Mouse (Mus musculus): Measurements from ENCODE around the gene Mphosph10.

The Mphosph10 gene

DNA sequence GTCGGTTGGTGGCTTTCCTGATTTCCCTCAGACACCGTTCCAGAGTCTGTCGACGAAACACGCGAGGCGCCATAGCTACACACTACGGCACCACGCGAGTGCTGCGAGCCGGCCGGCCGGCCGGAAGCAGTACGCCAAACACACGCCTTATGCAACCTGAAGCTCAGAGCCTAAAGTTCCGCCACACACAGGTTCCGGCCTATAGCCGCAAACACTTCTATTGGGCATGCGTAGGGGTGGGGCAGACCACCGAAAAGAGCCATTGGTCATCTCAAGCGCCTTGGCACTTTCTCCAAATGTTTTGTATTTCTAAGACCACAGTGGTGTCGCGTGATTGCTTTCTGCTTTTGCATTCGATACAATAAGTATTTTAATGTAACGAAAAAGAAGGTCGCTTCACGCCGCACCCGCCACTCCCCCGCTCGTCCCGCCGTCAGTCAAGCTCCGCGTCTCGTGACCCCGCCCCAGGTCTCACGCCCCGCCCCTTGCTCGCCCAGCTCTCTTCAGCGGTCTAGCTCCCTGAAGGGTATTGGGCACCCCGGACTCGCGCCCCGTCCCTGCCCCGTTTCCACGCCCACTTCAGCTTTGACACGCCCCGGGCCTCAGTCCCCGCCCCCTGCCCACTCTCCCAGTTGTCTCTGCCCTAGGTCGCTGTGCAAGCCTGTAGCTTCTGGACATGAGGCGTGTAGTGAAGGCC is at the start of gene Mphosph10, which contains the start of gene Mcee:
Gene Mphosph10 (minus strand): TSS at position 147 of the 697 bp plus-strand sequence.
Gene Mcee (plus strand): TSS at position 486 of the 697 bp plus-strand sequence.
- in situ Hi-C loops (cut with MboI, MseI) = loop anchor here (10.0 to 25.0 kb wide), 2 partner anchors 483 to 1295 kb away; partner anchors contain the start of genes Nsmce3 and Tm2d3

DNA sequence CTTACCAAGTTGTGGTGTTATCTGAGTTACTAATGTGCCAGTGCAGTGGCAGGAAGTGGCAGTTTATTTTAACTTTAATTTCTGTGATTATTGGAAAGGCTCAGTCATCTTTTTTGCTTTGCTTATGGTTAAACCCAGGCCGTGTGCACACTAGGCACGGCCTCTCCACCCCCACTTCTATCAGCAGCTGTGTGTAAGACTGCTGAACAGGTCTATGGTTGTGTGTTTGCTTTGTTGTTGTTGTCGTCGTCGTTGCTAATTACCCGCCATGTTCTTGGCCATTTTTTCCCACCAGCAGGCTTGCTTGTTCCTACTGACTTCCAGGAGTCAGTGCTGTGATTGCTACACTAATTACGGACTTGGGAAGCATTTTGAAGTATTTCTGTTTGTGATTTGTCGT is 48.5 kb upstream of the Mphosph10 start:
- in situ Hi-C loops (cut with MboI, MseI) = loop anchor here (25.0 kb wide), 1 partner anchor 1503 kb away; no protein-coding TSS in a partner anchor

DNA sequence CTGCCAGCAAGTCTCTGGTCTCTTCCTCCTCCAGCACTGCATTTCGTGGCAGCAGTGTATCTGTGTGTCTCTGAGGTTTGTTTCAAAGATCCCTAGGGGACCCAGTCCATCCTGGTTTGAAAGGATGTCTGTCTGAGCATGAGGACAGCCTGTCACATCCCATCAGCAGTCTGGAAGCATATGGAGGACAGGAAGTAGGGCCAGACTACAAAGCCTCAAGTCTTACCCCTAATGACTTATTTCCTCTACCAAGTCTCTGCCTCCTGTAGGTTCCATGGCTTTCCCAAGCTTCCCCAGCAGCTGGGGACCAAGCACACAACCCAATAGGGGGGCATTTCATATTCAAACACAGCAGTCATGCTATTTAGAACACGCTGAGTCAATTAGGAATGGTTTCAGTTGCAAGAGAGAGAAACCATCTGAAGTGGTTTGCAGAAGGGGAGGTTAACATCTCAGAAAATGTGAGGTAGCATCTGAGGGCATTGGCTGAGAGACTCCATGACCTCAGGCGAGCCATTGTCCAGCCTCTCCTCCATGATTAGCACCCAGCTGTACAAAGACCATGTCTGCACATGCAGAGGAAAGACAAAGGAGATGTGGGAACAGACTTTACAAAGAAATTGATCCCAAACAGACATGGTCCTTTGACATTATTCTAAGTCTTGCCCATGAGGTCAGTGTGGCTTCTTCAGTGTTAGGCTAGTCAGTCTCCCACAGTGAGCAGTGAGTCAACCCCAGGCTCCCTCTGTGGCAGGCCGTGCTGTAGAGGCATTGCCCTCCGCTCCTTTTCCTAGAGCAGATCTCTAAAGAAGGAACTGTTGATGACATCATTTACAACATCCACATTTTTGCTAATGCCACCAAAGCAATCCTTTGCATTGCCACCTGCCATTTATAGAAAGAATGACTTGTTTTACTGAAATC is 47.8 kb upstream of the Mphosph10 start:
- in situ Hi-C loops (cut with MboI, MseI) = loop anchor here (10.0 to 25.0 kb wide), 2 partner anchors 305 to 1503 kb away; no protein-coding TSS in a partner anchor

DNA sequence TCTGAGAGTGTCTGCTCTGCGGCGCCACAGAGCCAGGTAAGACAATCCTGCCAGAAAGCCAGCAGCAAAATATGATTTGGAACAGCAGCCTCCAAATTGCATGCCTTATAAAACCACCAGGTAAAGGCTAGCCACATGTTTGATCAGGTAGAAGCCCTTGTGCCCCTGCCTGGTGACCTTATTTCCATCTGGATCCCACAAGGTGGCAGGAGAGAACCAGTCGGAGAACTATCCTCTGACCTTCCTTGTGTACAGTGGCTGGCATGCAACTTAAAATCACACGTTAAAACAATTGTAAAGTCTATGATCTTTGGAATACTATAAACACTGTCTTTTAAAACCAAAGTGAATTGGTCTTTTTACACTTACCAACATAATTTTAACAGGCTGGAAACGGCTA is 32.8 kb upstream of the Mphosph10 start:
- in situ Hi-C loops (cut with MboI, MseI) = loop anchor here (25.0 kb wide), 1 partner anchor 1488 kb away; no protein-coding TSS in a partner anchor

DNA sequence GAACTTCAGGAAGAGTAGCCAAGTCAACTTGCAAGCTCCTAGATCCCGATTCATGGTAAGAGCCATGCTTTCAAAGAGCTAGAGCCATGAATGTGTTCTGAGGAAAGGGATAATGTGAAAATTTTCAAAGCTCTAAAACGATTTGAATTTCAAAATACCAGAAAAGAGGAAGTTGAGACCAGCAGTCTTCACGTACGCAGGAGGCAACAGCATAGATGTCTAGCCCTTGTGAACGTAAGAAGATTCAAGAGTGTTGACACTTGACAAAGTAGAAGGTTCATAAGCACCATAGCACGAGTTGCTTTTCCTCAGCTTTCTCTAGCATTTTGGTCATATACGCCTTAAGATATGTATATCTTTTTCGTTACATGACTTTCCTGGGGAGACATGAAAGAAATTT is 11.9 kb upstream of the Mphosph10 start:
- in situ Hi-C loops (cut with MboI, MseI) = no loop called here

DNA sequence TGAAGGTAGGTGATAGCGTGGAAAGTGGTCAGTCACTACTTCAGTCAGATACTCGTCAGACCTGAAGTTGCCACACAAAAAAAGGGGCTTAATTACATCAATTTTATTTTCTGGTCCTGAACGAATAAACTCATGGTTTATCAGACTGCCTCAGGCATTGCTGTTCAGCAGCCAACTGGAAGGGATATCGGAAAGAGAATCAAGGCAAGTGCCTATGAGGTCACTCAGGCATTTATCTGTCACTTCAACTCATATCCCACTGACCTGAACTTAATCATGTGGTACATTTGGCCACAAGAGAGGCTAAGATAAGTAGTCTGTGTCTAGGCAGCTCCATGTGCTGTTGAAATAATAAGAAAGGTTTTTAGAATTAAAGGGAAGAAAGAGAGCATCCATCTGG is 10.4 kb upstream of the Mphosph10 start:
- in situ Hi-C loops (cut with MboI, MseI) = no loop called here

DNA sequence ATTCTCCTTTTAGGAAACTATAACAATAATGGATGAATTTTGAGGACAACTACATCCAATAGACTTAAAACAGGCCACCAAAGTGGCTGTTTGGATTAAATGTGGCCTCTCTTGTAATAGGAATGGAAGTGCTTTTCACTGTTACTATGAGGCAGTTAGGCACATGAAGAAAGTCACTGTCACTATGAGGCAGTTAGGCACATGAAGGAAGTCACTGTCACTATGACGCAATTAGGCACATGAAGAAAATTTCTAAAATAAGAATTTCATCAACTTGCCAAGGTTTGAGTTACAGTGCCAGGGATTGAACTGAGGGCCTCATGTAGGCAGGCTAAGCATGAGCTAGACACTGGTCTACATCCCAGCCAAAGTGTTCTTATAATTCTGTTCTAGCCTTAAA is 8.7 kb upstream of the Mphosph10 start:
- in situ Hi-C loops (cut with MboI, MseI) = no loop called here

DNA sequence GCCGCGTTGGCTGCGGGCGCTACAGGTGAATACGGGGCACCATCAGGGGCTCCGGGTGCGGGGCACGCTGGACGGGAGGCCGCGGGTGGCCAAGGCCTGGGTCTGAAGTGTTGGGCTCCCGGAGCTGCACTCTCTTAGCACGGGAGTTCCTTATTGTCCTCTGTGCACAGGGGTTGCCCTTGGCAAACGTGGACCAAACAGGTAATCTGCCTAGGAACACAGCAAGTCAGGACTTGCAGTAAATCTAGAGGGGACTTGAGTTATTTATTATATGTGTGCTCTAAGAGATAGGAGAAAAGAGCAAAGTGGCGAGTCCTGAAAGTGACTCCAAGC is 717 bp upstream of the Mphosph10 start:
- in situ Hi-C loops (cut with MboI, MseI) = loop anchor here (10.0 to 25.0 kb wide), 2 partner anchors 482 to 1295 kb away; partner anchors contain the start of genes Nsmce3 and Tm2d3

DNA sequence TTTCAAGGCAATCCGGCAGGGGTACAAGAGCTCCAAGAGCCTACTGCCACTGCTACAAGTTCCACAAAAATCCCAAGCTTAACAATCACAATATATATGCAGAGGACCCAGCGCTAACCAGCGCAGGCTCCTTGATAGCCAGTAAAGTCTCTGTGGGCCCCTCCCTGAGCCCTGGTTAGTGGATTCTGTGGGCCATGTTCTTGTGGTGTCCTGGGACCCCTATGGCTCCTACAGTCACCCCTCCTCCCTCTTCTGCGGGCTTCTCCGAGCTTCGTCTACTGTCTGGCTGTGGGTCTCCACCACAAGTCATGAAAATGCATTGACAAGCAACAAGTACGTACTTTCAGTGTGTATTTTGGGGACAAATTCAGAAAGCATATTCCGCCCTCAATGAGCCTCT is 589 bp downstream of the Mphosph10 start:
- in situ Hi-C loops (cut with MboI, MseI) = loop anchor here (10.0 to 25.0 kb wide), 2 partner anchors 483 to 1296 kb away; partner anchors contain the start of genes Nsmce3 and Tm2d3

DNA sequence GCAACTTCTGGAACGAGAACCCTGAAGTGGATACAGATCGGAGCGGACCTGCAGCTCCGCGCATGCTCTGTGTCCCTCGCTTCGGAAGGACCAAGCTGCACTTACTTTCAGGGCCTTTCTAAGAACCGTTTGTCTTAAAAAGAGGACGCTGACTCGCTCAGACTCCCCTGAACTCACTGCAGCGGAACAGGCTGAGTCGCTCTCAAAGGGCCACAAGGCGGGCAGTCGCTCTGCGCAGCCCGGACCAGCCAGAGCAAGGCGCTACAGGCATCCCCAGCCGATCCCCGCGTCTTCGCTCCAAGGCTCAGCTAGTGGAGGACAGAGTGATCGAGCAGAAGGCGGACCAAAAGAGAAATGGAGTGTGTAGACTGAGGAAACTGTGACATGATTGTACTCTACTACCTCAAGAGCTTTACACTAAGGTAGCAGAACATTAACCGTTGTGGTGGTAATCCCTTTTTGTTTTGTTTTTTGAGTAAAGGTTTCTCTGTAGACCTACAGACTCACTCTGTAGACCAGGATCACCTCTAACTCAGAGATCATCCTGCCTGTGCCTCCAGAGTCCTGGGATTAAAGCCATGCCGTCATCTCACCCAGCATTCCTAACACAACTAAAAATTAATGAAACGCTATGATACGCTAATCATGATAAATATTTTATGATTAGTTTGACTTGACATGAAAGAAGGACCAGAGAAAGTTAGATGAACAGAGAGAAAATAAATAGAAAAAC is 18.1 kb downstream of the Mphosph10 start, which contains the start of gene Fan1:
Gene Fan1 (minus strand): TSS at position 266 of the 733 bp plus-strand sequence.
- in situ Hi-C loops (cut with MboI, MseI) = loop anchor here (10.0 kb wide), 1 partner anchor 319 kb away; no protein-coding TSS in a partner anchor

DNA sequence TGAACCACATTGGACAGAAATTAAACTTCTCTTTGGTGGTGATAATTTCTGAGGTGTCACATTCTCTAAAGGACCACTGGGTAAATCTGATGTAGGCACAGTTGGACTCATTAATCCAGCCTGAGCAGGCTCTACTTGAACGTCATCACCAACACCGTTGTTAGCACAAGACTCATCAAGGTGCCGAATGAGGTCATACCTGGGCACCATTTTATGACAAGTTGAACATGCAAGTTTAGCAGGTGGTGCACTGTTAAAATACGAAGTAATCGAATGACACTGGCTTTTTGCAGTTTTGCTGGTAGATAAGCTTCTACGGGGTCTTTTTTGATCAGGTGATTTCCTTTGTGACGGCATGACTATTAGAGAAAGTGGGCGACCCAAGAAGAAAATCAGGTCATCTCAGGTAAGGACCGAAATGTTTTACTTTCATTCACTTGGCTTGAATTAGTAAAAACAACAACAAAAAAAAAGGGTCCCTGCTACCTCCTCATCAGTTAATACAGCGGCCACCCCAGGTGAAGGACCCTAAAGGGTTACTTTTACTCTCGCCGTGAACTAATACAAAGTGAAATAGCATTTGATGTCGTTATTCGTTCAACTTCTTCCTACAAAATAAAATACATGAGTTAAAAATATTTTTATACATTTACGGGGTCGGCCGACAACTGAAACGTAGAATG is 18.8 kb downstream of the Mphosph10 start:
- in situ Hi-C loops (cut with MboI, MseI) = loop anchor here (10.0 kb wide), 1 partner anchor 318 kb away; no protein-coding TSS in a partner anchor

DNA sequence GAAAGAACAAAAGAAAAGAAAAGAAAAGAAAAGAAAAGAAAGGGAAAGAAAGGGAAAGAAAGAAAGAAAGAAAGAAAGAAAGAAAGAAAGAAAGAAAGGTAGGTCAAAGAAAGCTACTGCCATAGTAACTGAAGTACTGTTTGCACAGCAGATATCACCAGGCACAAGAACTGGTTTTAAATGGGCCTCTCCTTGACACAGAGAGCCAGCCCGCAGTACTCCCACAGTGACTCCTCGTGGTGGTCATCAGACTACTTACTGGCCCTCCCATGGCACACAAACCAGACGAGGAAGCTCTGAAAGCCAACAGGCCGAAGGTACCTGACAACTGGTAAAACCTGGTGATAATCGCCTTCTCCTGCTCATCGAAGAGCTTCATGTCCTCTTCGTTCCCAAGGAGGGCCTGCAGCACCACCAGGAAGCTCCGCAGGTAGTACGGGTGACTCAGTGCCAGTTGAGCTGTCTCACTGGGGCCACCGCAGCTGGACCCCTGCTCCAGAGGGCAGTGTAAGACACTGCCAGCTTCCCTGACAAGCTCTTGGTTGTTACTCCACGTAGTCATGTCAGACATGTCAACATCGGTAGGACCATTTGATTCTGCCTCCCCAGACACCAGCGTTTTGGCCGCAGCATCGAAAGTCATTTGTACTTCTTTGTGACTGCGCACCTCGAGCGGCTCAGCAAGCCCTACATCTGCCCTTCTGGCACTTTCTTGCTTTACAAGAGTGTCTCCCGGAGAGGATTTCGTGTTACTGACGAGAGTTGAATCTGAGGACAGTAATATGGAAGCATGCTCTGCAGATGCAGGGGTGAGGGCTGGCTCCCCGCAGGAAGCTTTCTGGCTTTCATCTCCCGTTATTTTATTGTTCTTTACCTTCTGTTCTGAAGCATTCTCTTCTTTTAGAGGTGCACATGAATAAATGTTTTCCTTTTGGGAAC is 19.9 kb downstream of the Mphosph10 start:
- in situ Hi-C loops (cut with MboI, MseI) = loop anchor here (10.0 kb wide), 1 partner anchor 317 kb away; no protein-coding TSS in a partner anchor

DNA sequence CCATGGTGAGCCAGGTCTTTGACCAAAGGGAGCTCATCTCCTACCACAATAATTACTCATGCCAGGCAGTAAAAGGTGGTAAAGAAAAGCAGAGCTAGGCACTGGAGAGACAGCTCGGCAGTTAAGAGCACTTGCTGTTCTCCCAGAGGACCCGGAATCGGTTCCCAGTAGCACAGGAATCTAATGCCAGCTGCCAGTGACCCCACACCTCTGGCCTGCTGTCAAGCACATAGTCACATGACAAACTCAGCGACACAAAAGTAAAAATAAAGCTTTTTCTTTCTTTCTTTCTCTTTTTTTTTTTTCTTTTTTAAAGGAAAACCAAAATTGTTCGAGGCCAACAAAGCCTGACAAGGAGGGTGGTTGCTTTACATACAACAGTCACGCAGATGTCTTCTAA is 22.2 kb downstream of the Mphosph10 start:
- in situ Hi-C loops (cut with MboI, MseI) = loop anchor here (10.0 kb wide), 1 partner anchor 315 kb away; no protein-coding TSS in a partner anchor

DNA sequence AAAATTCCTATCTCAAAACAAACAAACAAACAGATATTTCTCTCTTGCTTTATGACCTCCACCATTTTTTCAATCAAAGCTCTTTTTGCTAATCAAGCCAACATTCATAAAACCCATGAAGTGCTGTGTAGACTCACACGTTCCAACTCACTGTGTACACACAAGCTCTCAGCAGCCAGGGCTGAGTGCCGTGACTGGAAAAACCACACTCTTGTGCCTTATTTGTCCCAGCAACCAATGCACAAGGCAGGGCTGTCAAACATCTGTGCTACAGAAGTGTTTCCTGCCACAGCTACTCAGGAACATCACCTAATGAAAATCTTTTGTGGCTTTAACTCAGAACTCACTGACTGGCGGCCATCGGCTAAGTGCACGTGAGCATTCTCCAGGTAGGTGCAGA is 26.2 kb downstream of the Mphosph10 start:
- in situ Hi-C loops (cut with MboI, MseI) = no loop called here

DNA sequence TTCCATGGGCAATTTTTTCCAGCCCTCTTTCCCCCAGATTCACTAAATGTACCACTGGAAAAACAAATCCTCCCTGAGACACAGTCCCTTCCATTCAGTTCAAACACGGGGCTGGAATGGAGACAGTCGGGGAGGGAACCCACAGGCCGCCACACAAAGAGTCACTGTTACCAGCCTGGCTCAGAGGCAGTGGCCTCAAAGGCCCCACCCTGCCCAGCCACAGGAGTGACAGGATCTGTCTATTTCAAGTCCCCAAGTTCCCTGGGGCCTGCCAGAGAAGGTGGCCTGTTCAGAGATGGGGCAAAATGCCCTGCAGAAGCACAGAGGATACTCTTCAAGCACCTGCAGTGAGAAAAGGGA is 31.5 kb downstream of the Mphosph10 start:
- in situ Hi-C loops (cut with MboI, MseI) = no loop called here

DNA sequence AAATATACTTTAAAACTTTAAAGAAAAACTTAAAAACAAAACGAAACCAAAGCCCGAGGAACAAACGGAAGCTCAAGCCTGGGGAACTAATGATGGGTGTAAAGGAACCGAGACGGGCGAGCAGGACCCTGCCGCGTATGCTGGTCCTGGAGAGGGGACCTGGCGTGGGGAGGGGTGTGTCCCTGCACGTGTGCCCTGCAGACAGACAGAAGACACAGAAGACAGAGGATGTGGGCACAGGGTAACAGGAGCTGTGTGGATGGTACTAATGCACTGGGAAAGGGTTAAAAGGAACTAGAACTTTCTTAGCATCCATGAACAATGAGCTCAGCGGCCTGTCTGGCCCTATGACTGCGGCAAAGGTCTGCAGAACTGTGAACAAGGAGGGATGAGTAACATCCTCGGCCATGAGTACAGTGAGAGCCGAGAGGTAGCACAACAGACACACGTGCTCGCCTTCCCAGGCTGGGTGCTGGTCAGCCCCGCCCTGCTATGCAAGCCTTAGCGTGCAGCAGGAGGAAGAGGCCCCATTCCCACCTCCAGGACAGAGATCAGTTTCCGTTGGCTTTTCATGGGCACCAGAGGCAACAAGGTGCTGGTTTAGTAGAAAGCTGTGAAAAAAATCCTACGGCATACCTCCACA is 32.0 kb downstream of the Mphosph10 start:
- in situ Hi-C loops (cut with MboI, MseI) = no loop called here

DNA sequence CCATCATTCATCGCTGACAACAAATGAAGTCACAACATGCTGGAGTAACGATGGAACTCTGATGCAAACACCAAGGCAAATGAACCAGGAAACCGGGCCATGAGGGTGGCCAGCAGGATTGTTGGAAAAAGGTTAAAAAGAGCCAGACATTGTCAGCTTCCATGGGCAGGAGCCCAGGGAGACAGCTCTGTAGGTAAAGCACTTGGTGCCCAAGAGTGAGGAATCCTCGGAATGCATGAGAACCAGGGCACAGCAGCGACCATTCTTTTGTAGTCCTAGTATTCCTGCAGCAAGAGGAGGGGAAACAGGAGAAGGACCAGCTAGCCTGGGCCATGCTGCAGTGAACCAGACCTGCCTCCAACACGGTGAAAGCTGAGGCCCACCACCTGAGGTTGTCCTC is 33.4 kb downstream of the Mphosph10 start:
- in situ Hi-C loops (cut with MboI, MseI) = no loop called here

DNA sequence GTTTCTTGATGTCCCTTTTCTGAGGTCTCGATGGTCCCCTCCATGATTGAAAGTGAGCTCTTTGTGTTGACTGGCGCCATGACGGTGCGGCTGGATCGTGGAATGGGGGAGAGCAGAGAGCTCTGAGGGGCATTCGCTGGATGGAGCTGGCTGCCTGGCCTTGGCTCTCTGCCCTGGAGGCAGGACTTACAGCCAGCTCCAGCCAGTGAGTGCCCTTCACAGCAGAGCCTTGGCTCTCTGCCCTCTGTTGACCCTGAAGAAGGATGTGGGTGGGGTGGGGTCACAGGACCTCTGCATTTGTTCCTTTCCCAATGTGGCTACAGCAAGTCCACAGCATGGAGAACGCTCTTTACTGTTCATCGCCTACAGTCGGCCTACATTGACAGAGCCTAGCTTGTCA is 34.7 kb downstream of the Mphosph10 start:
- in situ Hi-C loops (cut with MboI, MseI) = no loop called here

DNA sequence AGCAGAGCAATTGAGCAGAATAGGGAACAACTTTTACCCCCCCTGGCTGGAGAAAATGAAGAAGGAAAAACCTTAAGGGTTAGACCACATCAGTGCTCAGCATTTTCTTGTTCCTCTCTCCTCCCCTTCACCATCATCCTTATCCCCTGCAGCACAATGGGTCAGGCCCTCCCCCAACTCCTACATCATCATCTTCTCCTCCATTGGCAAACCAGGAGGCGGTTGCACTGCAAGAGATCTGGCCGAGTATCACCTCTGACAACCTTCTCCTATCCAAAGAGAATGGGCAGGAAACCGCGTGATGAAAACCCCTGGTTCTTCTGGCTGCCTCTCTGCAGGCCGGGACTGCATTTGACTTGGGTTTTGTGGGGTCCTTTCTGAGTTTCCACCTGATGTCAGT is 35.4 kb downstream of the Mphosph10 start:
- in situ Hi-C loops (cut with MboI, MseI) = no loop called here
